Mouse (Mus musculus): ENCODE measurements around the gene Prpf8. TPM values are rescaled to one million over a fixed set of nuclear protein-coding genes. Genes with fewer than 3 reads are reported as not detected.

Prpf8 gene
- polyA plus RNA-seq, 1 experiment = 35.1 TPM

- no peaks in the 10 kb centered on the region for H3K9me3 ChIP-seq
- peaks cover 45% of the 10 kb centered on the region for H3K4me1 ChIP-seq
- peaks cover 49% of the 10 kb centered on the region for H3K36me3 ChIP-seq (replicated peaks; ENCODE audit: low read length)
- no peaks in the 10 kb centered on the region for H3K27me3 ChIP-seq (replicated peaks)
- H3K4me3 ChIP-seq (replicated peaks) = peak overlapping the region; percentile 99
- TF ChIP-seq FLI1 (IDR thresholded peaks at IDR 0.05; ENCODE audit: low read length) = no peak
- TF ChIP-seq GATA1 (IDR thresholded peaks at IDR 0.05; ENCODE audit: borderline replicate concordance, low read length) = no peak
These were observed 43.7 kb downstream of the Prpf8 start for GRCm38 (mm10) chr11:75530325-75530724.

- Histone ChIP-seq H3K4me3 (replicated peaks) (peak overlapping the region; percentile 99), H3K27me3 (replicated peaks) (no peaks in the 10 kb centered on the region), H3K36me3 (replicated peaks; ENCODE audit: low read length) (peaks cover 49% of the 10 kb centered on the region), H3K4me1 (peaks cover 51% of the 10 kb centered on the region), H3K9me3 (no peaks in the 10 kb centered on the region)
- TF ChIP-seq GATA1 (IDR thresholded peaks at IDR 0.05; ENCODE audit: borderline replicate concordance, low read length) = no peak
- no peak for TF ChIP-seq FLI1 (IDR thresholded peaks at IDR 0.05; ENCODE audit: low read length)
These were observed 44.3 kb downstream of the Prpf8 start for GRCm38 (mm10) chr11:75530845-75531373.

- Histone ChIP-seq H3K27me3 (replicated peaks) (no peaks in the 10 kb centered on the region), H3K4me1 (peaks cover 57% of the 10 kb centered on the region), H3K4me3 (replicated peaks) (peak within 1 kb of the TSS; percentile 99), H3K9me3 (no peaks in the 10 kb centered on the region), H3K36me3 (replicated peaks; ENCODE audit: low read length) (peaks cover 48% of the 10 kb centered on the region)
- TF ChIP-seq GATA1 (IDR thresholded peaks at IDR 0.05; ENCODE audit: borderline replicate concordance, low read length) (no peak), FLI1 (IDR thresholded peaks at IDR 0.05; ENCODE audit: low read length) (no peak; the same call in 1 of the 2 replicates)
These were observed 45.0 kb downstream of the Prpf8 start, which contains the start of gene Slc43a2 for GRCm38 (mm10) chr11:75531469-75532242. Gene Slc43a2, plus strand, starts transcription at chr11:75531694.

- TF ChIP-seq GATA1 (IDR thresholded peaks at IDR 0.05; ENCODE audit: borderline replicate concordance, low read length) (no peak), FLI1 (IDR thresholded peaks at IDR 0.05; ENCODE audit: low read length) (no peak)
- Histone ChIP-seq H3K4me1 (peaks cover 66% of the 10 kb centered on the region), H3K27me3 (replicated peaks) (no peaks in the 10 kb centered on the region), H3K36me3 (replicated peaks; ENCODE audit: low read length) (peaks cover 49% of the 10 kb centered on the region), H3K9me3 (no peaks in the 10 kb centered on the region), H3K4me3 (replicated peaks) (peak overlapping the region; percentile 99)
These were observed 46.0 kb downstream of the Prpf8 start for GRCm38 (mm10) chr11:75532340-75533277.

- peak overlapping the region; percentile 99 for H3K4me3 ChIP-seq (replicated peaks)
- peaks cover 75% of the 10 kb centered on the region for H3K4me1 ChIP-seq
- peaks cover 53% of the 10 kb centered on the region for H3K36me3 ChIP-seq (replicated peaks; ENCODE audit: low read length)
- no peaks in the 10 kb centered on the region for H3K27me3 ChIP-seq (replicated peaks)
- H3K9me3 ChIP-seq = no peaks in the 10 kb centered on the region
- TF ChIP-seq FLI1 (IDR thresholded peaks at IDR 0.05; ENCODE audit: low read length) (no peak), GATA1 (IDR thresholded peaks at IDR 0.05; ENCODE audit: borderline replicate concordance, low read length) (no peak)
These were observed 46.8 kb downstream of the Prpf8 start for GRCm38 (mm10) chr11:75533314-75534015.

GRCm38 (mm10) chr11:75534286-75535033, 47.8 kb downstream of the Prpf8 start:
- peaks cover 85% of the 10 kb centered on the region for H3K4me1 ChIP-seq

GRCm38 (mm10) chr11:75535106-75535795, 48.6 kb downstream of the Prpf8 start:
- peaks cover 54% of the 10 kb centered on the region for H3K36me3 ChIP-seq (replicated peaks; ENCODE audit: low read length)
- no peaks in the 10 kb centered on the region for H3K27me3 ChIP-seq (replicated peaks)
- H3K9me3 ChIP-seq = no peaks in the 10 kb centered on the region
- H3K4me1 ChIP-seq = peaks cover 87% of the 10 kb centered on the region
- TF ChIP-seq FLI1 (IDR thresholded peaks at IDR 0.05; ENCODE audit: low read length) = no peak
- TF ChIP-seq GATA1 (IDR thresholded peaks at IDR 0.05; ENCODE audit: borderline replicate concordance, low read length) = no peak
- H3K4me3 ChIP-seq (replicated peaks) = peak overlapping the region; percentile 86

More at GRCm38 (mm10) chr11:75534286-75535033, 47.8 kb downstream of the Prpf8 start:
- Histone ChIP-seq H3K27me3 (replicated peaks) (no peaks in the 10 kb centered on the region), H3K9me3 (no peaks in the 10 kb centered on the region), H3K36me3 (replicated peaks; ENCODE audit: low read length) (peaks cover 55% of the 10 kb centered on the region), H3K4me3 (replicated peaks) (peak overlapping the region; percentile 99)
- TF ChIP-seq FLI1 (IDR thresholded peaks at IDR 0.05; ENCODE audit: low read length) (no peak), GATA1 (IDR thresholded peaks at IDR 0.05; ENCODE audit: borderline replicate concordance, low read length) (no peak)
